Mouse (Mus musculus): ENCODE data around the gene Hmg20a.

DNA sequence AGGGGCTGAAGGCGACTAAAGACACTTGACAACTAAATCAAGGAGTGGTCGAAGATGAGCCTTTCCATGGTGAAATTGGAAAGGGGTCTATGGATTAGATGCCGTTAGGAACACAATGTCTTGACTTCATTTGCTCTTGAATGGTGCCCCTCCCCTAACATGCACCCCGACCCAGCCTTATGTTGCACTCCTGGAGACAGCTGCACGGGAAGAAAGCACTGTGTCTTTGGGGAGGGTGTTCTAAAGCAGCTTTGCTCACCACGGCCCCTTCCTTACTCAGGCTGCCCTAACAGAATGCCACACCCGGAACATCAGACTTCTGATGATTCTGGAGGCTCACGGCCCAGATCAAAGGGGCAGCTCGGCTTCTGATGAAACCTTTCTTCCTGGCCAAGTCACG is 103.9 kb downstream of the Hmg20a start:
- TF ChIP-seq CTCF (IDR thresholded peaks at IDR 0.05; ENCODE audit: extremely low read depth, insufficient read depth, low read length) (no peak), POLR2A (IDR thresholded peaks at IDR 0.05; ENCODE audit: extremely low read depth, insufficient read depth, low read length) (no peak)
